Mouse (Mus musculus): ENCODE data around the gene Rora. TPM values are rescaled to one million over a fixed set of nuclear protein-coding genes. Genes with fewer than 3 reads are reported as not detected.

Rora gene
- polyA plus RNA-seq, 1 experiment = 0.06 TPM

DNA sequence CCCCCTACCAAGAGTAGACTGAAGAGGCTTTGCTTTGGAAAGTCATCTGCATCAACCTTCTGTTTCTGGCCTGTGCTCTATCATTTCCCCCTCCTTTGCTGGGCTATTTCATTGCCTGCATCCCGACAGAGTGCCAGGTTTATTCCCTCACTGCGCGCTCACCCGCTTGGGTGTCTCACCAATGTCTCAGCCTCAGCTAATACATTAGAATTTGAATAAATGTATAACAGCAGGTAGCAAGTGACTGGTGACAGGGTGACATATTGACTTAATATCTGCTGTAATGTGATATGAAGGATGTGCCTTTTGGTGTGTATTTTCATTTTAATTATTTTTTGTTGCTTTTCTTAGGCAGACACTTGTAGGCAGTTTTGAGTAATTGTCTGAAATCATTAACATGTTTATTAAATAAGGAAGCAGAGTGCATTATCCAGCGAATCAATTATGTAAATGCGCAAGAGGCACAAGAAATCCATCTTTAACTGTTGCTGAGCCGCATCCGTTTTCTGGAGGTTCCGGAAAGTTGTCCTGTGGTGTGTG lies 83.7 kb downstream of the Rora start:
- Histone ChIP-seq H3K79me3 (ENCODE audit: low read depth) (no peaks in the 10 kb centered on the region), H3K27me3 (ENCODE audit: control insufficient read depth, insufficient read depth, insufficient read length) (no peaks in the 10 kb centered on the region), H3K79me2 (ENCODE audit: control insufficient read depth, insufficient read depth) (no peaks in the 10 kb centered on the region), H3ac (ENCODE audit: control insufficient read depth, insufficient read length, low read depth) (no peak overlapping the region), H3K4me3 (ENCODE audit: insufficient read depth, poor library complexity, severe bottlenecking) (no peak overlapping the region), H3K36me3 (ENCODE audit: control insufficient read depth, insufficient read depth) (no peaks in the 10 kb centered on the region)
- TF ChIP-seq CTCF (IDR thresholded peaks at IDR 0.05; ENCODE audit: control insufficient read depth, insufficient read depth, insufficient read length) (no peak), MYOG (IDR thresholded peaks at IDR 0.05; ENCODE audit: control insufficient read depth, extremely low read depth, insufficient read length) (no peak), MAX (IDR thresholded peaks at IDR 0.05) (no peak), MYOD1 (IDR thresholded peaks at IDR 0.05; ENCODE audit: control insufficient read depth, insufficient read length, low read depth) (no peak), FOSL1 (IDR thresholded peaks at IDR 0.05; ENCODE audit: insufficient read depth, low read length, poor library complexity, severe bottlenecking) (no peak), USF1 (IDR thresholded peaks at IDR 0.05; ENCODE audit: low read depth) (no peak), CEBPB (IDR thresholded peaks at IDR 0.05; ENCODE audit: low read depth) (no peak)

DNA sequence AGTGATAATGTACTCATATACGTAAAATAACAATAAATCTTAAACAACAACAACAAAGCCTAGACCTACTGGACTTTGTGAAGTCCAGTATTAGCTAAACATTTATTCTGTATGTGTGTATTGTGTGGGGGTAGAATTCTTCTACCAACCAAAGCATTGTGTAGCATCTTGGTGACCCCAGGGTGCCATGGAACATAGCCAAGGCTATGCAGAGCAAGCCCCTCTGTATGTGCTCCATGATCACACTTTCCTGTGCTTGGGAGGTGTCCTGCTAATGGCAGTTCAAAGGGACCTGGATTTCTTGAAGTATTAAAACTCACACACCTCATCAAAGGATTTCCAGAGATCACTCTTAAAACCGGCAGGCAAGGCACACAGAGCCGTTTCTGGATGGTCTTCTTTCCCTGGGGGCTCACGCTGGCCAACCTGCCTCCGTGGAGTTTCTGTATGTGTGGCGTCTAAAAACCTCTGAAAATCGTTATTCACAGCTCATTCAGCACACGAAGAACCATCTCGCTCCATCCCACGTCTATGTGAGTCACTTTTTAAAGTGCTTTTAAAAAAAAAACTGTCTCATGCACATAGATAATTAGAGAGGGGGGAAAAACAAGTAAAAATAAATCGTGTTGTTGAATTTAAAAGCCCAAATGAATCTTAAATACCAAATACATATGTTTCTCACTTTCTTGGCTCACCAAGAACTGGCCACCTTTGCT lies 92.5 kb downstream of the Rora start:
- H3K36me3 ChIP-seq (ENCODE audit: control insufficient read depth, insufficient read depth) = no peaks in the 10 kb centered on the region
- no peaks in the 10 kb centered on the region for H3K79me2 ChIP-seq (ENCODE audit: control insufficient read depth, insufficient read depth)
- no peak overlapping the region for H3ac ChIP-seq (ENCODE audit: control insufficient read depth, insufficient read length, low read depth)
- no peak overlapping the region for H3K4me3 ChIP-seq (ENCODE audit: insufficient read depth, poor library complexity, severe bottlenecking)
- TF ChIP-seq MAX (IDR thresholded peaks at IDR 0.05) (no peak), CTCF (IDR thresholded peaks at IDR 0.05; ENCODE audit: control insufficient read depth, insufficient read depth, insufficient read length) (no peak)
- H3K27me3 ChIP-seq (ENCODE audit: control insufficient read depth, insufficient read depth, insufficient read length) = no peaks in the 10 kb centered on the region
- H3K79me3 ChIP-seq (ENCODE audit: low read depth) = no peaks in the 10 kb centered on the region

GRCm38 (mm10) chr9:68756976-68757375 lies 103.4 kb downstream of the Rora start:
- Histone ChIP-seq H3K4me3 (ENCODE audit: insufficient read depth, poor library complexity, severe bottlenecking) (no peak overlapping the region), H3K79me3 (ENCODE audit: low read depth) (no peaks in the 10 kb centered on the region), H3K79me2 (ENCODE audit: control insufficient read depth, insufficient read depth) (no peaks in the 10 kb centered on the region), H3ac (ENCODE audit: control insufficient read depth, insufficient read length, low read depth) (no peak overlapping the region), H3K27me3 (ENCODE audit: control insufficient read depth, insufficient read depth, insufficient read length) (no peaks in the 10 kb centered on the region), H3K36me3 (ENCODE audit: control insufficient read depth, insufficient read depth) (no peaks in the 10 kb centered on the region)
- TF ChIP-seq MYOD1 (IDR thresholded peaks at IDR 0.05; ENCODE audit: control insufficient read depth, insufficient read length, low read depth) (no peak), MAX (IDR thresholded peaks at IDR 0.05) (no peak), USF1 (IDR thresholded peaks at IDR 0.05; ENCODE audit: low read depth) (no peak), CTCF (IDR thresholded peaks at IDR 0.05; ENCODE audit: control insufficient read depth, insufficient read depth, insufficient read length) (no peak)

GRCm38 (mm10) chr9:68759324-68759723 lies 105.7 kb downstream of the Rora start:
- no peaks in the 10 kb centered on the region for H3K36me3 ChIP-seq (ENCODE audit: control insufficient read depth, insufficient read depth)
- H3ac ChIP-seq (ENCODE audit: control insufficient read depth, insufficient read length, low read depth) = no peak overlapping the region
- H3K79me3 ChIP-seq (ENCODE audit: low read depth) = no peaks in the 10 kb centered on the region
- no peaks in the 10 kb centered on the region for H3K79me2 ChIP-seq (ENCODE audit: control insufficient read depth, insufficient read depth)
- TF ChIP-seq MYOG (IDR thresholded peaks at IDR 0.05; ENCODE audit: control insufficient read depth, extremely low read depth, insufficient read length) (no peak), USF1 (IDR thresholded peaks at IDR 0.05; ENCODE audit: low read depth) (no peak), MAX (IDR thresholded peaks at IDR 0.05) (no peak), CEBPB (IDR thresholded peaks at IDR 0.05; ENCODE audit: low read depth) (no peak), FOSL1 (IDR thresholded peaks at IDR 0.05; ENCODE audit: insufficient read depth, low read length, poor library complexity, severe bottlenecking) (no peak), MYOD1 (IDR thresholded peaks at IDR 0.05; ENCODE audit: control insufficient read depth, insufficient read length, low read depth) (no peak), CTCF (IDR thresholded peaks at IDR 0.05; ENCODE audit: control insufficient read depth, insufficient read depth, insufficient read length) (no peak)
- no peak overlapping the region for H3K4me3 ChIP-seq (ENCODE audit: insufficient read depth, poor library complexity, severe bottlenecking)
- H3K27me3 ChIP-seq (ENCODE audit: control insufficient read depth, insufficient read depth, insufficient read length) = no peaks in the 10 kb centered on the region

DNA sequence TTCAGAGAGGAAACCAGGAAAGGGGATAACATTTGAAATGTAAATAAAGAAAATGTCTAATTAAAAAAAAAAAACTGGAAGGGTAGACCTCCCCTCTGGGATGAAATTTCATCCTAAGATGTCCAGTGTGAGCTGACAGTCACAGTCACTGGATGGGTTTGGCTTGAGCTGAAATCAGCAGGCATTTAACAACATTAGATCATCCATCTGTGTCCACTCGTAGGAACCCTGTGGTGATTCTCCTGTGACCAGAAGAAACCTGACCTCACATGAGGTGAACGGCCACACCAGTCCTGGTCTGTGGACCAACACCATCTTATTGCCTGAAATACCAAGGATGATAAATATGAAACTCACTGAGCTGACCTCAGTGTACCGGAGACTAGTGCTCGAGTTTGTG lies 106.7 kb downstream of the Rora start:
- H3K79me2 ChIP-seq (ENCODE audit: control insufficient read depth, insufficient read depth) = no peaks in the 10 kb centered on the region
- H3K79me3 ChIP-seq (ENCODE audit: low read depth) = no peaks in the 10 kb centered on the region
- no peaks in the 10 kb centered on the region for H3K36me3 ChIP-seq (ENCODE audit: control insufficient read depth, insufficient read depth)
- no peaks in the 10 kb centered on the region for H3K27me3 ChIP-seq (ENCODE audit: control insufficient read depth, insufficient read depth, insufficient read length)
- no peak overlapping the region for H3K4me3 ChIP-seq (ENCODE audit: insufficient read depth, poor library complexity, severe bottlenecking)
- no peak overlapping the region for H3ac ChIP-seq (ENCODE audit: control insufficient read depth, insufficient read length, low read depth)
- no peak for TF ChIP-seq USF1 (IDR thresholded peaks at IDR 0.05; ENCODE audit: low read depth)
- TF ChIP-seq FOSL1 (IDR thresholded peaks at IDR 0.05; ENCODE audit: insufficient read depth, low read length, poor library complexity, severe bottlenecking) = no peak
- no peak for TF ChIP-seq MYOG (IDR thresholded peaks at IDR 0.05; ENCODE audit: control insufficient read depth, extremely low read depth, insufficient read length)
- no peak for TF ChIP-seq CTCF (IDR thresholded peaks at IDR 0.05; ENCODE audit: control insufficient read depth, insufficient read depth, insufficient read length)
- TF ChIP-seq CEBPB (IDR thresholded peaks at IDR 0.05; ENCODE audit: low read depth) = no peak
- TF ChIP-seq MYOD1 (IDR thresholded peaks at IDR 0.05; ENCODE audit: control insufficient read depth, insufficient read length, low read depth) = no peak
- TF ChIP-seq MAX (IDR thresholded peaks at IDR 0.05) = no peak

DNA sequence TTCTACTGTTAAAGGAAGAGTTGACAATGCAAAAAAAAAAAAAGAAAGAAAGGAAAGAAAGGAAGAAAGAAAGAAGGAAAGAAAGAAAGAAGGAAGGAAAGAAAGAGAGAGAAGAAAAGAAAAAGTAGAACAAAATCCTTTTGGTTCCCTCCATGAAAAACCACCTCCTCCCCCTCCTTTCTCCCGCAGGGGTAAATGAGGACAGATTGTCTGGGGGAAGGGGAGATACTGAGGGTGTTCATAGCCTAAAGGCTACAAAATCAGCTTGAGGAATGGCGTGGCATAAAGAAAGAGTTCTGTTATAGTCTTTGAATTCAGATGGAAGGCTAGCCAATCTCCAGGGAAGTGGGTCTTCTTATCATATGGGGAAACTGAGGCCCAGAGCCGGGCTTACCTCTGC lies 107.3 kb downstream of the Rora start:
- Histone ChIP-seq H3ac (ENCODE audit: control insufficient read depth, insufficient read length, low read depth) (no peak overlapping the region), H3K27me3 (ENCODE audit: control insufficient read depth, insufficient read depth, insufficient read length) (no peaks in the 10 kb centered on the region), H3K79me2 (ENCODE audit: control insufficient read depth, insufficient read depth) (no peaks in the 10 kb centered on the region), H3K36me3 (ENCODE audit: control insufficient read depth, insufficient read depth) (no peaks in the 10 kb centered on the region), H3K4me3 (ENCODE audit: insufficient read depth, poor library complexity, severe bottlenecking) (no peak overlapping the region), H3K79me3 (ENCODE audit: low read depth) (no peaks in the 10 kb centered on the region)
- TF ChIP-seq MAX (IDR thresholded peaks at IDR 0.05) = no peak
- no peak for TF ChIP-seq CEBPB (IDR thresholded peaks at IDR 0.05; ENCODE audit: low read depth)
- TF ChIP-seq MYOD1 (IDR thresholded peaks at IDR 0.05; ENCODE audit: control insufficient read depth, insufficient read length, low read depth) = no peak
- TF ChIP-seq FOSL1 (IDR thresholded peaks at IDR 0.05; ENCODE audit: insufficient read depth, low read length, poor library complexity, severe bottlenecking) = no peak
- TF ChIP-seq MYOG (IDR thresholded peaks at IDR 0.05; ENCODE audit: control insufficient read depth, extremely low read depth, insufficient read length) = no peak
- TF ChIP-seq USF1 (IDR thresholded peaks at IDR 0.05; ENCODE audit: low read depth) = no peak
- no peak for TF ChIP-seq CTCF (IDR thresholded peaks at IDR 0.05; ENCODE audit: control insufficient read depth, insufficient read depth, insufficient read length)
